Mouse (Mus musculus) neural tube, embryonic 15.5 days (tissue): Measurements from ENCODE around the gene Gmeb2. TPM values are rescaled to one million over a fixed set of nuclear protein-coding genes. Genes with fewer than 3 reads are reported as not detected.
"Not testable (repeated sequence)": the region's sequence is repeated elsewhere in the genome, so short reads cannot be mapped to it uniquely, and the experiment has no call there.

Experiments
- ATAC-seq: fragments of 200-750 bp; cut with Nextera tagmentation; 2 replicates; pipeline ENCODE4 v1.8.0; 2017; ENCODE audit warnings: mild to moderate bottlenecking, moderate TSS enrichment, moderate library complexity; ENCODE audit not compliant: low FRiP score
- H3K27ac ChIP-seq: fragments of 300-500 bp; sonication (generic); replicated peaks from 2 replicates; pipeline ENCODE4 v1.5.1; 2015; ENCODE audit warnings: mild to moderate bottlenecking, inconsistent platforms
- H3K27me3 ChIP-seq: fragments of 300-500 bp; sonication (generic); replicated peaks from 2 replicates; pipeline ENCODE4 v1.6.1; 2015; ENCODE audit warnings: inconsistent platforms
- H3K36me3 ChIP-seq: fragments of 300-500 bp; sonication (generic); 2 replicates; pipeline ENCODE4 v1.6.1; 2015; ENCODE audit warnings: inconsistent platforms
- H3K4me1 ChIP-seq: fragments of 300-500 bp; sonication (generic); 2 replicates; pipeline ENCODE4 v1.6.1; 2015; ENCODE audit warnings: inconsistent platforms
- H3K4me2 ChIP-seq: fragments of 300-500 bp; sonication (generic); 2 replicates; pipeline ENCODE4 v1.6.1; 2015; ENCODE audit warnings: inconsistent platforms, mild to moderate bottlenecking, moderate library complexity
- H3K4me3 ChIP-seq: fragments of 300-500 bp; sonication (generic); replicated peaks from 2 replicates; pipeline ENCODE4 v1.5.1; 2015; ENCODE audit warnings: mild to moderate bottlenecking, inconsistent platforms
- H3K9ac ChIP-seq: fragments of 300-500 bp; sonication (generic); replicated peaks from 2 replicates; pipeline ENCODE4 v1.6.1; 2015; ENCODE audit warnings: mild to moderate bottlenecking, inconsistent platforms
- H3K9me3 ChIP-seq: fragments of 300-500 bp; sonication (generic); replicated peaks from 2 replicates; pipeline ENCODE4 v1.6.1; 2016; ENCODE audit warnings: inconsistent platforms
- WGBS: fragments of 180-500 bp; shearing (Covaris S2); methylation state at CpG from one replicate; pipeline ENCODE4 v1.1.7; 2015; ENCODE audit warnings: mixed read lengths; 5-methylcytosine and 5-hydroxymethylcytosine counted together
- polyA plus RNA-seq: library from polyadenylated mRNA; unstranded; fragments of >200 nt; fragmentation: Nextera tagmentation; extraction: Ambion mirVana; gene quantifications from 2 replicates; pipeline ENCODE4 v1.2.1, GENCODE M21; 2015

Gmeb2 gene
- 13.9 and 14.6 TPM in 2 replicates for polyA plus RNA-seq

GRCm38 (mm10) chr2:181287958-181288350, at the start of gene Gmeb2:
TSS of gene Gmeb2 (minus strand) at chr2:181288035.
- H3K4me2 ChIP-seq = peak within 1 kb of the TSS; percentile 69
- H3K27me3 ChIP-seq, H3K36me3 ChIP-seq, H3K9me3 ChIP-seq: not testable (repeated sequence)
- peak within 1 kb of the TSS; percentile 72 for H3K4me3 ChIP-seq
- H3K4me1 ChIP-seq = peaks cover 24% of the 10 kb centered on the region
- WGBS = 2% methylated on average over 38 of the region's 38 CpGs
- H3K27ac ChIP-seq = peak within 1 kb of the TSS; percentile 98
- peak; percentile 96 for ATAC-seq
- H3K9ac ChIP-seq = peak within 1 kb of the TSS; percentile 94

GRCm38 (mm10) chr2:181334023-181334422, 46.2 kb upstream of the Gmeb2 start:
- peak; percentile 59; the same call in 1 of the 2 replicates for ATAC-seq
- H3K9ac ChIP-seq = no peak overlapping the region

GRCm38 (mm10) chr2:181332542-181332941, 44.7 kb upstream of the Gmeb2 start:
- Histone ChIP-seq H3K9ac (no peak overlapping the region), H3K4me2 (no peak overlapping the region), H3K27ac (no peak overlapping the region), H3K4me3 (no peak overlapping the region), H3K27me3 (no peaks in the 10 kb centered on the region), H3K9me3 (no peaks in the 10 kb centered on the region), H3K4me1 (no peaks in the 10 kb centered on the region), H3K36me3 (peaks cover 77% of the 10 kb centered on the region)
- no peak for ATAC-seq

More at GRCm38 (mm10) chr2:181334023-181334422, 46.2 kb upstream of the Gmeb2 start:
- H3K36me3 ChIP-seq = peaks cover 75% of the 10 kb centered on the region
- no peaks in the 10 kb centered on the region for H3K9me3 ChIP-seq
- no peak overlapping the region for H3K27ac ChIP-seq
- no peak overlapping the region for H3K4me2 ChIP-seq
- no peaks in the 10 kb centered on the region for H3K4me1 ChIP-seq
- H3K27me3 ChIP-seq = no peaks in the 10 kb centered on the region
- H3K4me3 ChIP-seq = no peak overlapping the region
- 62% methylated on average over 3 of the region's 3 CpGs for WGBS

GRCm38 (mm10) chr2:181326098-181326497, 38.3 kb upstream of the Gmeb2 start:
- Histone ChIP-seq H3K36me3 (peaks cover 82% of the 10 kb centered on the region), H3K27ac (no peak overlapping the region), H3K9me3 (no peaks in the 10 kb centered on the region), H3K9ac (no peak overlapping the region), H3K4me2 (no peak overlapping the region), H3K27me3 (no peaks in the 10 kb centered on the region), H3K4me1 (no peaks in the 10 kb centered on the region), H3K4me3 (no peak overlapping the region)
- ATAC-seq = no peak
- WGBS = 98% methylated on average over 2 of the region's 2 CpGs

GRCm38 (mm10) chr2:181322136-181322535, 34.3 kb upstream of the Gmeb2 start:
- Histone ChIP-seq H3K27ac (no peak overlapping the region), H3K4me1 (peaks cover 19% of the 10 kb centered on the region), H3K4me2 (no peak overlapping the region), H3K9ac (no peak overlapping the region), H3K4me3 (no peak overlapping the region), H3K36me3 (peaks cover 46% of the 10 kb centered on the region), H3K27me3 (0 out of 2 replicates have a peak, but pooled peaks cover 2% of the 10 kb centered on the region), H3K9me3 (no peaks in the 10 kb centered on the region)
- 68% methylated on average over 5 of the region's 5 CpGs for WGBS
- no peak for ATAC-seq

GRCm38 (mm10) chr2:181320103-181320499, 32.3 kb upstream of the Gmeb2 start:
- peak overlapping the region; percentile 53 for H3K9ac ChIP-seq
- no peak for ATAC-seq
- peak overlapping the region; percentile 74; the same call in 1 of the 2 replicates for H3K27ac ChIP-seq
- peaks cover 19% of the 10 kb centered on the region for H3K4me1 ChIP-seq
- peak overlapping the region; percentile 70 for H3K4me2 ChIP-seq
- no peaks in the 10 kb centered on the region for H3K9me3 ChIP-seq
- peaks cover 27% of the 10 kb centered on the region for H3K36me3 ChIP-seq
- WGBS = 16% methylated on average over 7 of the region's 7 CpGs
- H3K4me3 ChIP-seq = peak overlapping the region; percentile 56
- H3K27me3 ChIP-seq = peaks cover 10% of the 10 kb centered on the region; the same call in 1 of the 2 replicates

GRCm38 (mm10) chr2:181319248-181320102, 31.6 kb upstream of the Gmeb2 start, which contains the start of gene Rtel1:
TSS of gene Rtel1 (plus strand) at chr2:181319739.
- H3K27me3 ChIP-seq = peaks cover 10% of the 10 kb centered on the region; the same call in 1 of the 2 replicates
- H3K27ac ChIP-seq = peak within 1 kb of the TSS; percentile 74
- peak within 1 kb of the TSS; percentile 56 for H3K4me3 ChIP-seq
- H3K9me3 ChIP-seq = no peaks in the 10 kb centered on the region
- H3K9ac ChIP-seq = peak within 1 kb of the TSS; percentile 53
- WGBS = 6% methylated on average over 40 of the region's 40 CpGs
- ATAC-seq = peak; percentile 91
- peaks cover 24% of the 10 kb centered on the region for H3K4me1 ChIP-seq
- peaks cover 20% of the 10 kb centered on the region for H3K36me3 ChIP-seq
- peak within 1 kb of the TSS; percentile 70 for H3K4me2 ChIP-seq

GRCm38 (mm10) chr2:181314080-181314810, 26.4 kb upstream of the Gmeb2 start, which contains the start of gene Stmn3:
TSS of gene Stmn3 (minus strand) at chr2:181314500.
- Histone ChIP-seq H3K4me3 (peak within 1 kb of the TSS; percentile 79), H3K9me3 (no peaks in the 10 kb centered on the region), H3K27me3 (peaks cover 10% of the 10 kb centered on the region; the same call in 1 of the 2 replicates), H3K4me1 (peaks cover 38% of the 10 kb centered on the region), H3K27ac (peak within 1 kb of the TSS; percentile 96), H3K9ac (peak within 1 kb of the TSS; percentile 95), H3K4me2 (peak within 1 kb of the TSS; percentile 73), H3K36me3 (peaks cover 3% of the 10 kb centered on the region; the same call in 1 of the 2 replicates)
- 4% methylated on average over 19 of the region's 23 CpGs for WGBS
- peak; percentile 93 for ATAC-seq

GRCm38 (mm10) chr2:181313344-181314079, 25.7 kb upstream of the Gmeb2 start:
- under 1% methylated on average over 35 of the region's 35 CpGs for WGBS

GRCm38 (mm10) chr2:181313006-181313343, 25.1 kb upstream of the Gmeb2 start:
- ATAC-seq = no peak
- 13% methylated on average over 5 of the region's 5 CpGs for WGBS

More at GRCm38 (mm10) chr2:181313344-181314079, 25.7 kb upstream of the Gmeb2 start:
- peak overlapping the region; percentile 79 for H3K4me3 ChIP-seq
- ATAC-seq = peak; percentile 71
- peak overlapping the region; percentile 96 for H3K27ac ChIP-seq
- peaks cover 10% of the 10 kb centered on the region for H3K36me3 ChIP-seq
- H3K9ac ChIP-seq = peak overlapping the region; percentile 95
- peaks cover 39% of the 10 kb centered on the region for H3K4me1 ChIP-seq
- peaks cover 10% of the 10 kb centered on the region; the same call in 1 of the 2 replicates for H3K27me3 ChIP-seq
- H3K9me3 ChIP-seq = no peaks in the 10 kb centered on the region
- H3K4me2 ChIP-seq = peak overlapping the region; percentile 73

GRCm38 (mm10) chr2:181312435-181312834, 24.6 kb upstream of the Gmeb2 start:
- Histone ChIP-seq H3K4me2 (peak overlapping the region; percentile 73), H3K9me3 (no peaks in the 10 kb centered on the region), H3K27ac (peak overlapping the region; percentile 96), H3K4me3 (peak overlapping the region; percentile 79), H3K27me3 (peaks cover 10% of the 10 kb centered on the region; the same call in 1 of the 2 replicates), H3K4me1 (peaks cover 43% of the 10 kb centered on the region), H3K36me3 (peaks cover 21% of the 10 kb centered on the region), H3K9ac (peak overlapping the region; percentile 95)
- 62% methylated on average over 3 of the region's 3 CpGs for WGBS
- no peak for ATAC-seq

More at GRCm38 (mm10) chr2:181313006-181313343, 25.1 kb upstream of the Gmeb2 start:
- peaks cover 41% of the 10 kb centered on the region for H3K4me1 ChIP-seq
- peaks cover 15% of the 10 kb centered on the region for H3K36me3 ChIP-seq
- peaks cover 10% of the 10 kb centered on the region; the same call in 1 of the 2 replicates for H3K27me3 ChIP-seq
- H3K4me3 ChIP-seq = peak overlapping the region; percentile 79
- H3K4me2 ChIP-seq = peak overlapping the region; percentile 73
- H3K9ac ChIP-seq = peak overlapping the region; percentile 95
- no peaks in the 10 kb centered on the region for H3K9me3 ChIP-seq
- H3K27ac ChIP-seq = peak overlapping the region; percentile 96
